Mouse (Mus musculus): Measurements from ENCODE around the gene Snn.

GRCm38 (mm10) chr16:11062794-11063721, 2.3 kb downstream of the Snn start:
- TF ChIP-seq CTCF (IDR thresholded peaks at IDR 0.05; ENCODE audit: insufficient read depth, low read length) (no peak), POLR2A (IDR thresholded peaks at IDR 0.05; ENCODE audit: borderline replicate concordance, extremely low read depth, low read depth, low read length) (no peak)

All from lung, adult 2 months (tissue).